Mouse (Mus musculus): ENCODE data around the gene Trim71.

DNA sequence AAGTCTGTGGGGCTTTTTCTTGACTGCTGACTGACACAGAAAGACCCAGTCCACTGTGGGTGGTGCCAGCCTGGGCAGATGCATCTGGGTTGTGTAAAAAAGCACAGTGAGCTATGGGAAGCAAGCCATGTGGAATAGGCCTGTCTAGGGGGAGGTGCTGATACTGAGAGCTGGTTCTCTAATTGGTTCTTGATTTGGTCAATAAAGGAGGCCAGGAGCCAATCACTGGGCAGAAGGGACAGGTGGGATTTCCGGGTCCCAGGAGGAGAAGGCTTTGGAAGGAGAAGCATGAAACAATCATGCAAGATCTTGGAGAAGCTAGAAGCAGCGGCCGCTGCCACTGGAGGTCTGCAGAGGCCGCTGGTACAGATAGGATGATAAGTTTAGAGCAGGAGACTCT, 48.4 kb upstream of the Trim71 start:
- TF ChIP-seq CTCF (IDR thresholded peaks at IDR 0.05) (no peak), EP300 (IDR thresholded peaks at IDR 0.05) (no peak)

Measured in lung, postnatal 0 days (tissue).